Mouse (Mus musculus): ENCODE results near the gene Map3k4. TPM values are rescaled to one million over a fixed set of nuclear protein-coding genes. Genes with fewer than 3 reads are reported as not detected.

The Map3k4 gene
- total and polyA plus RNA-seq, 3 experiments = 12.7 to 22.6 (median 20.9) TPM

DNA sequence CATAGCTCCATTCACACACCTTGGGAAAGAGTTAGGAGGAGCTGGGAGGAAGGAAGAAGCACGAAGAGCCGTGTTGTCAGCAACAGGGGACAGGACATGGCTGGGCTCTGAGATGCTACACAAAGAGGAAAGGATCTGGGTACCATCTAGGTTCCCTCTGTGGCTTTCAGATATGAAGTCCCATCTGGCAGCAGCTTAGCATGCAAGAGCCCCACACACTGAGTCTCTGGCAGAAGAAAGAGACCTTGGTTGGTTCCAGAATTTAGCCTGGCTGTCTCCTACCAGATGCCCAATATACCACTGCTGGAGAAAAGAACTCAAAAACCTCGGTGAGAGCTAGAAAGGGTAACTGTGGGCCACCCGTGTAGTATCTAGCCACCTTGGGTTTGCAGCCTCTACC lies 41.3 kb downstream of the Map3k4 start:
- no peaks in the 10 kb centered on the region for H3K79me2 ChIP-seq (replicated peaks; ENCODE audit: control insufficient read depth, extremely low read depth, insufficient read depth, poor library complexity, severe bottlenecking)
- DNase-seq (ENCODE audit: extremely low read depth) = no peak
- no peak overlapping the region for H3K4me3 ChIP-seq (replicated peaks in 1 of 3; ENCODE audit: low read depth in 2 of 3, low read length in 2 of 3, poor library complexity in 1 of 3)
- in situ Hi-C loops (cut with MboI; ENCODE audit: low pct_ligation_motif_present, low pct_unique_long_range_greater_than_20kb, low sequenced_read_pairs) (no loop called here), dilution Hi-C loops (cut with MboI; ENCODE audit: extremely low pct_ligation_motif_present, extremely low pct_unique_long_range_greater_than_20kb, low sequenced_read_pairs) (no loop called here)
- peaks cover 2 to 3% of the 10 kb centered on the region in 2 experiments; a peak in 1 of 4 replicates for H3K4me1 ChIP-seq (ENCODE audit: control insufficient read depth in 1 of 2, insufficient read depth in 2 of 2)
- no peak overlapping the region for H3K4me2 ChIP-seq (ENCODE audit: insufficient read depth, low read depth, poor library complexity, severe bottlenecking)
- H3K36me3 ChIP-seq (replicated peaks in 1 of 2; ENCODE audit: control insufficient read depth in 1 of 2, insufficient read depth in 1 of 2, low read length in 1 of 2) = peaks cover 6 to 57% of the 10 kb centered on the region in 2 experiments
- no peaks in the 10 kb centered on the region for H3K27me3 ChIP-seq (replicated peaks)
- no peaks in the 10 kb centered on the region for H3K9me3 ChIP-seq (replicated peaks; ENCODE audit: low read length)
- H3K27ac ChIP-seq (ENCODE audit: insufficient read depth, low read depth) = no peak overlapping the region
- no peak for TF ChIP-seq NELFE (IDR thresholded peaks at IDR 0.05; ENCODE audit: low read depth, low read length)
- TF ChIP-seq CTCF (conservative IDR thresholded peaks at IDR 0.05 in 1 of 2, IDR thresholded peaks at IDR 0.05 in 1 of 2; ENCODE audit: low read depth in 2 of 2, low read length in 2 of 2) = no peak
- TF ChIP-seq TBP (conservative IDR thresholded peaks at IDR 0.05; ENCODE audit: low read depth, low read length) = no peak
- no peak for TF ChIP-seq MAZ (IDR thresholded peaks at IDR 0.05; ENCODE audit: low read depth, low read length)
- no peak for TF ChIP-seq JUN (IDR thresholded peaks at IDR 0.05; ENCODE audit: insufficient read depth, low read depth, low read length)
- TF ChIP-seq SIN3A (IDR thresholded peaks at IDR 0.05; ENCODE audit: low read length) = no peak
- no peak for TF ChIP-seq ZKSCAN1 (IDR thresholded peaks at IDR 0.05; ENCODE audit: borderline replicate concordance, low read depth, low read length)
- TF ChIP-seq NRF1 (IDR thresholded peaks at IDR 0.05; ENCODE audit: low read depth, low read length) = no peak
- TF ChIP-seq SMC3 (IDR thresholded peaks at IDR 0.05; ENCODE audit: low read depth, low read length) = no peak
- TF ChIP-seq TCF12 (IDR thresholded peaks at IDR 0.05; ENCODE audit: low read depth, low read length) = no peak
- TF ChIP-seq JUND (conservative IDR thresholded peaks at IDR 0.05; ENCODE audit: low read depth, low read length) = no peak
- TF ChIP-seq ZC3H11A (IDR thresholded peaks at IDR 0.05; ENCODE audit: low read depth, low read length) = no peak
- TF ChIP-seq ZMIZ1 (IDR thresholded peaks at IDR 0.05; ENCODE audit: low read depth, low read length) = no peak
- H3K9ac ChIP-seq (ENCODE audit: insufficient read depth, low read depth) = no peak overlapping the region

DNA sequence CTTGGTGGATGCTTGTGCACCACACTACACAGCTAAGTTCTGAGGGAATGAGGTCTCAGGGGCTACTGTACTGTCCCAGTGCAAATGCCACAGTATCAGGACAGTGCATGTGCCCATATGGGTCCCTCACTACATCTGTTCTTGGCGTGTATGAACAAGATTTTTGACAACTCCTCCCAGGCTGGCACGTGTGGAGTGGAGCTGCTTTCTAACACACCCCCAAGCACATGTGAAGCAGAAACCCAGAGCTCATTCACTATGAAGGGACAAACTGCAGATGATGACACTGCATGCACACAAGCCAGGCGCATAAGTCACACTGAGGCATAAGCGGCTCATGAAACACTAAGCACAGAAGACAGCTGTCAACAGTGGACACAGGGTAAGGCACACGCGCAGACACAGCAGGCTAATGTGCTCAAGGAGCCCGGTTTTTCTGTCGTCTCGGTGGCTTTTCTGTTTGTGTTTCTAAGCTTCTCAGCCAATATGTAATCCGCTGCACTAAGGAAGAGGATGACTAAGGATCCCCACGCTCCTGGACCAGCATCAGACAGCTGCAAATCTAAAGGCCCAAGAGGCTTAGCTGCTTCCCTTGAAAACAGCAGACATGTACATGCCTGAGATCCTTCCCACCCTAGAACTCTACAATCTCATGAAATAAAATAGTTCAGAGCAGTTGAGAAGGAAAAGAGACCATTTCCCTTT lies 41.9 kb downstream of the Map3k4 start:
- Histone ChIP-seq H3K4me2 (ENCODE audit: insufficient read depth, low read depth, poor library complexity, severe bottlenecking) (no peak overlapping the region), H3K4me3 (replicated peaks in 1 of 3; ENCODE audit: low read depth in 2 of 3, low read length in 2 of 3, poor library complexity in 1 of 3) (no peak overlapping the region), H3K79me2 (replicated peaks; ENCODE audit: control insufficient read depth, extremely low read depth, insufficient read depth, poor library complexity, severe bottlenecking) (no peaks in the 10 kb centered on the region), H3K9ac (ENCODE audit: insufficient read depth, low read depth) (no peak overlapping the region), H3K36me3 (replicated peaks in 1 of 2; ENCODE audit: control insufficient read depth in 1 of 2, insufficient read depth in 1 of 2, low read length in 1 of 2) (peaks cover 8 to 63% of the 10 kb centered on the region in 2 experiments), H3K27ac (ENCODE audit: insufficient read depth, low read depth) (no peak overlapping the region), H3K4me1 (ENCODE audit: control insufficient read depth in 1 of 2, insufficient read depth in 2 of 2) (peaks cover 2 to 3% of the 10 kb centered on the region in 2 experiments; a peak in 1 of 4 replicates), H3K27me3 (replicated peaks) (no peaks in the 10 kb centered on the region), H3K9me3 (replicated peaks; ENCODE audit: low read length) (no peaks in the 10 kb centered on the region)
- no peak for DNase-seq (ENCODE audit: extremely low read depth)
- TF ChIP-seq MYC (IDR thresholded peaks at IDR 0.05; ENCODE audit: low read depth, low read length) = no peak
- no peak for TF ChIP-seq GABPA (IDR thresholded peaks at IDR 0.05; ENCODE audit: insufficient replicate concordance, low read depth, low read length)
- TF ChIP-seq RAD21 (IDR thresholded peaks at IDR 0.05; ENCODE audit: low read depth, low read length) = no peak
- no peak for TF ChIP-seq KAT2A (IDR thresholded peaks at IDR 0.05; ENCODE audit: insufficient replicate concordance, low read length)
- no peak for TF ChIP-seq ELF1 (IDR thresholded peaks at IDR 0.05; ENCODE audit: low read depth, low read length)
- TF ChIP-seq SMC3 (IDR thresholded peaks at IDR 0.05; ENCODE audit: low read depth, low read length) = no peak
- no peak for TF ChIP-seq PAX5 (IDR thresholded peaks at IDR 0.05; ENCODE audit: low read length)
- no peak for TF ChIP-seq TCF12 (IDR thresholded peaks at IDR 0.05; ENCODE audit: low read depth, low read length)
- no peak for TF ChIP-seq USF1 (IDR thresholded peaks at IDR 0.05; ENCODE audit: low read depth, low read length)
- TF ChIP-seq TBP (conservative IDR thresholded peaks at IDR 0.05; ENCODE audit: low read depth, low read length) = no peak
- TF ChIP-seq POLR2A (IDR thresholded peaks at IDR 0.05; ENCODE audit: low read depth, low read length) = no peak
- TF ChIP-seq MAX (IDR thresholded peaks at IDR 0.05; ENCODE audit: low read length) = no peak
- no peak for TF ChIP-seq ZNF384 (IDR thresholded peaks at IDR 0.05; ENCODE audit: low read depth, low read length)
- no peak for TF ChIP-seq E2F4 (IDR thresholded peaks at IDR 0.05; ENCODE audit: insufficient replicate concordance, low read depth, low read length)
- TF ChIP-seq ZC3H11A (IDR thresholded peaks at IDR 0.05; ENCODE audit: low read depth, low read length) = no peak
- no peak for TF ChIP-seq MXI1 (IDR thresholded peaks at IDR 0.05; ENCODE audit: low read depth, low read length)
- TF ChIP-seq MEF2A (IDR thresholded peaks at IDR 0.05; ENCODE audit: borderline replicate concordance, low read depth, low read length) = no peak
- no peak for TF ChIP-seq JUND (conservative IDR thresholded peaks at IDR 0.05; ENCODE audit: low read depth, low read length)
- no peak for TF ChIP-seq IRF4 (IDR thresholded peaks at IDR 0.05; ENCODE audit: low read depth, low read length)
- in situ Hi-C loops (cut with MboI; ENCODE audit: low pct_ligation_motif_present, low pct_unique_long_range_greater_than_20kb, low sequenced_read_pairs) (no loop called here), dilution Hi-C loops (cut with MboI; ENCODE audit: extremely low pct_ligation_motif_present, extremely low pct_unique_long_range_greater_than_20kb, low sequenced_read_pairs) (no loop called here)
